Mouse (Mus musculus) megakaryocyte-erythroid progenitor cell, adult 5 weeks (primary cell): ENCODE data around the gene Pqbp1. TPM values are rescaled to one million over a fixed set of nuclear protein-coding genes. Genes with fewer than 3 reads are reported as not detected.

Experiments
- polyA plus RNA-seq: library from polyadenylated mRNA; stranded (reverse); fragments of >175 nt; gene quantifications from 2 replicates; pipeline ENCODE4 v1.2.3, GENCODE M21; 2012

Gene Pqbp1
- polyA plus RNA-seq: 168 and 179 TPM in 2 replicates

GRCm38 (mm10) chrX:7898880-7899874, at the start of gene Pqbp1, which contains the start of gene Timm17b:
TSS of gene Pqbp1 (minus strand) at chrX:7899269.
TSS of gene Timm17b (plus strand) at chrX:7899357.

DNA sequence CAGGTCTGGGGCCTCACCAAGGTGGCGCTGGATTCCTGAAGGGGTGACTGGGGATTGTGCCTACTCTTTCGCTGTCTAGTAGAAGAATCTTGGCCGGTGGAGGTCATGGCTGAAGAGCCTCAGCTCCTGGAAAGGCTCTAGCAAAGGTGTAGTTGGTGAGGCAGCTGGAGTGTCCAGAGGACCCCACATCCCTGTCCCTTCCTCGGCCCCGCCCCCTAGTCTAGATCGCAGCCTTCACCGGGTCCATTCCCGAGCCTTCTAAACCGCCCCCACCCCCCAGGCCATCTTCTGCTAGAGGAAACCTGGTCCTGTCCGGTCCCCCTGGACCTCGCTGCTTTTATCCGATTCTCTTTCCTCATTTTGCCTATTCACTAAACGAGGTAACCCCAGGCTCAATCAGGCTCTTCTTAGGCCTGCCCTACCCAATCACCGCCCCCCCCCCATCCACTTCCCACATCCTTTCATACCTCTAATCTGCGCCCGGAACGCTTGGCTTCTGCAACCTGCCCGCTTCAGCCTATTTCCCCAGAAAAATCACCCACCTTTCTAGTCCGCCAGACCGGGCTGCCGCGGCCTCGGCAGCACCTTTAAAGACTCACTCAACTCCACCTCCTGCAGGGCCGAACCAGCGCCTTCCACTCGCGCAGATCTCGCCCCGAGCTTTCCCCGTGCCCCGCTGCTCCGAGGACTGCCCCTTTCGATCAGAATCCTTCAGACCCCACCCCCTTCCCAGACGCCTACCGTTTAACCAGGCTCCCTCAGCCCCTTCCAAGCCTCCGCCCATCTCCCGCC, 48.2 kb upstream of the Pqbp1 start, which contains the start of gene Hdac6:
Hdac6 (minus strand) TSS at position 782 of the 792 bp plus-strand sequence.

DNA sequence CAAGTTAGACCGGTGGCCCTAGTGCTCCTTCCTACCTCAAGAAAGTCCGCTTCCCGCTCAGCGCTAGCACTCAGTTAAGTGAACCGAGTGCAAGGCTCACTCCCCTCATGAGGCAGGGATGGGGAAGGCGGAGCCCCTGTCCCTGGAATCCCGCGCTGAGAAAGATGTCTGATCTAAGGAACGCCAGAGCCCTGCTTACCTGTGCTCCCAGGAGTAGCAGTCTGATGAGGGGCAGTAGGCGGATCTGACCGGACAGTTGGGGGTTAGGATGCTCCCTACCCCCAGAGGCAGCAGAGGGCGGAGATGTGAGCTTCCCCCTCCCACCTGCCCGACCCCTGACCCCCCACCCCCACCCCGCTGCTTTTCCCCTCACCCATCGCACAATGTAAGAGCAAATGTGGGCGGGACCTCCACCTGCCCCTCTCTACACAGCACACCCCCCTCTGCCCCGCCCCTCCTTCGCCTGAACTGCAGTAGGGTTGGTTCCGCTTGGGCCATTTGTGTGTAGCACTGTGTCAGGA, 29.3 kb upstream of the Pqbp1 start, which contains the start of gene Eras:
Eras (minus strand) TSS at position 338 of the 521 bp plus-strand sequence.

DNA sequence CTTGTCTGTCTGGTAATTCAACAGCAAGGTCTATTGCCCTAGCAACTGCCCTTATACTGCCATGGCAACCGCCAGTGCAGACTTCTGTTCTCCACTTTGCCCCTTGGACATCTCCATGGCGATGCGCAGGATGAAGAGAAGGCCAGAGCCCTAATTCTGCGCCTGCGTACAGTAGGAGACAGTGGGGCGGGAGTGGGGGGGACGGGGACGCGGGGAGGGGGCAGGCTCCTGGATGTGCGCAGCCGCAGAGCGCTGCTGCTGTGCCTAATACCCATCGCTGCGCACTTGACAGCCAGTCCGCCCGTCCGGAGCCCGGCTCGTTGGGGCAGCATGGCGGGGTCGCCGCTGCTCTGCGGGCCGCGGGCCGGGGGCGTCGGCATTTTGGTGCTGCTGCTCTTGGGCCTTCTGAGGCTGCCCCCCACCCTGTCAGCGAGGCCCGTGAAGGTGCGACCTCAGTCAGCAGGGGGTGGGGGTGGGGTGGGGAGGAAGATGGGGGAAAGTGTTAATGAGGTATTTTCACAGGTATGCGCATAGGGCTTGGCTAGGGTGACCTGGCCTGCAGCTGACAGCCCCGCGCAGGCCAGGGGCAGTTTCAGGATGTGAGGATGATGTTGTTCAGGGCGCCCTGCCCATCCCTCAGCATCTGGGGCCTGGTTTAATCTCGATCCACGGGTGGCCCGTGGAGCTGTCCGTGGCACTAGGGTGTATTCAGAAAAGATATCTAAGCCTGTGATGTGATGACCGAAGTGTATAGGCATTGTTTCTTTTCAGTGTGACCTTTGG, 20.7 kb upstream of the Pqbp1 start, which contains the start of gene Pcsk1n:
Pcsk1n (plus strand) TSS at position 222 of the 783 bp plus-strand sequence.

GRCm38 (mm10) chrX:7909242-7909641, 10.2 kb upstream of the Pqbp1 start, which contains the start of gene Gm10490:
TSS of gene Gm10490 (plus strand) at chrX:7909542.

GRCm38 (mm10) chrX:7907735-7908134, 8.7 kb upstream of the Pqbp1 start, which contains the start of gene Gm10491:
TSS of gene Gm10491 (minus strand) at chrX:7907835.

GRCm38 (mm10) chrX:7883841-7884567, 15.1 kb downstream of the Pqbp1 start, which contains the start of gene Slc35a2:
TSS of gene Slc35a2 (plus strand) at chrX:7884028.

GRCm38 (mm10) chrX:7878007-7878419, 21.1 kb downstream of the Pqbp1 start, which contains the start of gene Pim2:
TSS of gene Pim2 (plus strand) at chrX:7878262.

Other genes starting within 250 kb of the Pqbp1 start
- 21.9 and 25.7 TPM in 2 replicates for gene Prickle3, start 242.0 kb downstream of the Pqbp1 start, polyA plus RNA-seq
- gene Plp2, start 227.9 kb downstream of the Pqbp1 start, polyA plus RNA-seq: 78.6 and 85.3 TPM in 2 replicates
- 0.02 and 0.16 TPM in 2 replicates for gene Magix, start 218.0 kb downstream of the Pqbp1 start, polyA plus RNA-seq
- 7.6 and 9.3 TPM in 2 replicates for gene Gpkow, start 202.1 kb downstream of the Pqbp1 start, polyA plus RNA-seq
- gene Wdr45, start 184.9 kb downstream of the Pqbp1 start, polyA plus RNA-seq: 29.1 and 38.9 TPM in 2 replicates
- 5.4 and 5.5 TPM in 2 replicates for gene Gm45208, start 177.0 kb downstream of the Pqbp1 start, polyA plus RNA-seq
- 13.0 and 14.3 TPM in 2 replicates for gene Praf2, start 170.8 kb downstream of the Pqbp1 start, polyA plus RNA-seq
- 9.2 and 12.0 TPM in 2 replicates for gene Ccdc120, start 148.4 kb downstream of the Pqbp1 start, polyA plus RNA-seq
- gene Tfe3, start 136.7 kb downstream of the Pqbp1 start, polyA plus RNA-seq: 35.0 and 39.3 TPM in 2 replicates
- gene Gripap1, start 109.5 kb downstream of the Pqbp1 start, polyA plus RNA-seq: 30.7 and 49.9 TPM in 2 replicates
- 0.55 and 0.57 TPM in 2 replicates for gene Kcnd1, start 77.0 kb downstream of the Pqbp1 start, polyA plus RNA-seq
- gene Otud5, start 57.9 kb downstream of the Pqbp1 start, polyA plus RNA-seq: 82.6 and 87.6 TPM in 2 replicates
- 24.2 and 25.3 TPM in 2 replicates for gene Pim2, start 21.0 kb downstream of the Pqbp1 start, polyA plus RNA-seq
- 43.2 and 61.9 TPM in 2 replicates for gene Slc35a2, start 15.2 kb downstream of the Pqbp1 start, polyA plus RNA-seq
- gene Timm17b, start 88 bp upstream of the Pqbp1 start, polyA plus RNA-seq: 115 and 120 TPM in 2 replicates
- gene Gm10491, start 8.6 kb upstream of the Pqbp1 start, polyA plus RNA-seq: not detected in 2 replicates
- not detected in 2 replicates for gene Gm10490, start 10.3 kb upstream of the Pqbp1 start, polyA plus RNA-seq
- gene Pcsk1n, start 20.6 kb upstream of the Pqbp1 start, polyA plus RNA-seq: 0.06 TPM in 2 replicates
- gene Eras, start 29.3 kb upstream of the Pqbp1 start, polyA plus RNA-seq: not detected in 2 replicates
- gene Hdac6, start 48.6 kb upstream of the Pqbp1 start, polyA plus RNA-seq: 8.0 and 10.3 TPM in 2 replicates
- gene Gata1, start 78.8 kb upstream of the Pqbp1 start, polyA plus RNA-seq: 28.0 and 45.7 TPM in 2 replicates
- gene Glod5, start 119.2 kb upstream of the Pqbp1 start, polyA plus RNA-seq: not detected in 2 replicates
- 20.0 and 21.1 TPM in 2 replicates for gene Suv39h1, start 175.5 kb upstream of the Pqbp1 start, polyA plus RNA-seq
- 231 and 266 TPM in 2 replicates for gene Was, start 191.2 kb upstream of the Pqbp1 start, polyA plus RNA-seq
- gene Wdr13, start 233.6 kb upstream of the Pqbp1 start, polyA plus RNA-seq: 36.2 and 54.9 TPM in 2 replicates
- 148 and 243 TPM in 2 replicates for gene Rbm3, start 246.6 kb upstream of the Pqbp1 start, polyA plus RNA-seq